Mouse (Mus musculus) layer of hippocampus, adult 8-10 months (tissue): ENCODE measurements around the gene Frmd4a. TPM values are rescaled to one million over a fixed set of nuclear protein-coding genes. Genes with fewer than 3 reads are reported as not detected.

Experiments
- DNase-seq, 2 experiments: peaks; one replicate each; pipeline ENCODE4 v3.0.0; 2022; ENCODE audit warnings: low spot score in 2 of 2
- total RNA-seq, 4 experiments: library from RNA; stranded (reverse); gene quantifications; 2 replicates each; pipeline ENCODE4 v1.2.4; 2022

Gene Frmd4a
- total RNA-seq, 4 experiments from 2014 or later = 64.6 to 84.7 (median 74.6) TPM

DNA sequence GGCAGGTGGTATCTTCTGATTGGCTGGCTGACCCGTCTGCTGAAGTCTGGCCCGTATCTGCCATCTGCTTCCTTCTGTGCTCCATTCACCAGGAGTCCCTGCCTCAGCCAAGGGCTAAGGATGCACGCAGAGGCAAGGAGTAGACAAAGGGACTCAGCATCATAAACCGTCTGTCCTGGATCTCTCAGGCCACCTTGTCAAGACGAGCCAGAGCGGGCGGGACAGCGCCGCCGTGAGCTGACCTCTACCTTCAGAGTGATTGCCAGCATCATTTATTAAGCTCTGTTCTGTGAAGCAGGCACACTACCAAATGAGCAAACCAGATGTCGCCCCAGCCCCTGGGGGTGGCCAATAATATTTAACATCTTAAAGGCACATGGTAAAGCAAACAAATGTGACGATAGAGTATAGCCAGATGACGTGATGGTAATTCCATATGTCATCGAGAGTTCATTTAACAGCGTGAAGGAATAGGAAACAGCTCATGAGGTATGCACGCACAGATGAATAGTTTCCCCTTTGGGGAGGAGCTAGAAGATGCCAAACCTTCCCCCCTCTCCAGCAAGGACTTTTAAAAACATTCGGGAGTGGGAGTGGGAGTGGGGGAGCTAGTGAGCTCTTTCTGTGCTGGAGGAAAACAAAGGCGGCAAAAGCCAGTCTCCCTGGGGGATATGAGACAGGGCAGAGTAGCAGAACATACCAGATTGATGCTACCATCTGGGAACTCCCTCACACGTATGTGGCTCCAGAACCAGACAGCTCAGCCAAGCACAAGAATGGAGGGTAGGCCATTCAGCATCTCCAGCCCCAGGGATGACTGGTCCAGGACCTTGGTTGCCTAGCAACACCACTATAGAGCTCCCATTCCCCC is 419.1 kb downstream of the Frmd4a start:
- peak; percentile 77 to 83 for DNase-seq

- no peak for DNase-seq
Observed at GRCm38 (mm10) chr2:4438739-4439138, 421.2 kb downstream of the Frmd4a start.

DNA sequence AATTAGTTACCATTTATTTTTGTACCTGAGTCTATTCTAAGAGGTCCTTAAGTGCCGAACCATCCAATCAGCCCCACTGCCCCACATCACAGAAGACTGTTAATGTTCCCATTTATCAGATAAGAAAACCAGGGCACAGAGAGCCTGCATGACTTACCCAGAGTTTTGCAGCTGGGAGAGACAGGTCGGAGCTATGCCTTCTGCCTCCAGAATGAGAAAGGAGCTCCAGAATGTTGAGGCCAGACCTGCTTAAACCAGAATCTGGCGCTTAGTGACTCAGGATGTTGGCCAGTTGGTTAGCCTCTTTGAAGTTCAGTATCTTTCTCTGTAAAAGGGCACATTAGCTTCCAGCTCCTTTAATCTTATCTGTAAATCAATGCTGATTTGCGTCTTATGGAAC is 422.4 kb downstream of the Frmd4a start:
- no peak for DNase-seq

DNA sequence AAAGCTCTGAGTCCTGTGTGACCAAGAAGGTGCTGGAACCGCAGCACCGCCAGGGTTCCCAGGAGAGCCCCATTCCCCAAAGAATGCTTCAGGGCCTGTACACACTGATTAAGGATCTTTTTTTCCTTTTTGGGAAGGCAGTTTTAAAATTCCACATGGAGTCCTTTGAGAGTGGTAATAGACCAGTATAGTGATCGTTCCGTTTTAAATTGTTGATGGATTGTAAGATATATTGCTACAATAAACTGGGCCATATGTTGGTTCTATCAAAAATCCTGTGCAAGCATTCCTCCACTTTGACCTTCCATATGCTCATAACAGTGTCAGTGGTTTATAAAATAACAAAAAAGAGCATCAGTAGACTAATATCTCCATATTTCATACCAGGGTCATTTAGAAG is 424.3 kb downstream of the Frmd4a start:
- DNase-seq = no peak

- no peak for DNase-seq
Observed at GRCm38 (mm10) chr2:4444740-4445139, 427.2 kb downstream of the Frmd4a start.

GRCm38 (mm10) chr2:4445629-4446400 is 428.3 kb downstream of the Frmd4a start:
- DNase-seq = peak in 1 of 2 experiments; percentile 33

DNA sequence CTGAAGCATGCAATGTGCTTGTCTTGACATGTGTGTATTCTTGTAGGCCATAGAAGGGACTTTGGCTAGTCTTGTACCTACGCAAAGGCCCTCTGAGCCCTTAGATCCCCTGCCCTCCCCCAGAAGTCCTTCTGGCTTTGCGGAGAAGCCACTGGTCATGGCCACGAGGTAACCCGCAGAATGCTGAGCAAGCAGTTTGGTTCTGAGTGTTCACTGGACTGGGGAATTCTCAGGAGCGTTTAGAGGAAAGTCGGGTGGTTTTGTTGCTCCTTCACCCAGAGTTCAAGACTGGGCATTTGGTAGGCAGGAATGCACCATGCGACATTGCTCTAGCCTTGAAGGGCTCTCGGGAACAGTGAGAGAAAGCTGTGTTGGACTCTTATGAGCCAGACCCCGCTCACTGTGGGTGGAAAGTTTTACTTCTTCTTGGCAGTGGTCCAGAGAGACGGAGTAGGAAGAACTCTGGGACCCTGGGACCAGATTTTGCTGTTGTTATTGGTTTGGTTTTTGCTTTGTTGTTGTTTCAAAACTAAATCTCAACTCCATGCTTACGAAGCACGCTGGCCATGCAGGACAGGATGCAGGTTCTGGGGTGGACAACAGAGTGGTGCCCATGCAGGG is 432.5 kb downstream of the Frmd4a start:
- no peak for DNase-seq

GRCm38 (mm10) chr2:4452590-4453400 is 435.3 kb downstream of the Frmd4a start:
- no peak for DNase-seq

- DNase-seq = no peak
Observed at GRCm38 (mm10) chr2:4455097-4456025, 437.8 kb downstream of the Frmd4a start.

GRCm38 (mm10) chr2:4460897-4461296 is 443.4 kb downstream of the Frmd4a start:
- no peak for DNase-seq

DNA sequence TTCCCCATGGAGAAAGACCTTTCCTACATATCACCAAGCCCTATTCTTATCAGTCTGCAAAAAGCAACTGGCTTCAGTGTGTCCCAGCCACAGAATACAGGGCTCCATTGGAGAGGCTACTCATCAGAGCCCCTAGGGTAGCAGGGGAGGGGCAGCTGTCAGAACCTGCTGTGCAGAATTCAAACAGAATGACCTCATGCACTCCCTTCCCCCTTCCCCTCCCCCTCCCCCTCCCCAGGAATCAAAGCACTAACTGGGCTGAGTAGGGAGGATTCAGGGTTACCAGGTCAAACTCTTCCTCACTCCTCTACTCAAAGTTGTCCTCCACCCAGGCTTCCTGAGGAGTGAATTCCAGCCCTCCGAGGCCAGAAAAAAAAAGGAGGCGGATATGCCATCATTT is 444.0 kb downstream of the Frmd4a start:
- DNase-seq = no peak

- no peak for DNase-seq
Observed at GRCm38 (mm10) chr2:4462480-4462879, 445.0 kb downstream of the Frmd4a start.

DNA sequence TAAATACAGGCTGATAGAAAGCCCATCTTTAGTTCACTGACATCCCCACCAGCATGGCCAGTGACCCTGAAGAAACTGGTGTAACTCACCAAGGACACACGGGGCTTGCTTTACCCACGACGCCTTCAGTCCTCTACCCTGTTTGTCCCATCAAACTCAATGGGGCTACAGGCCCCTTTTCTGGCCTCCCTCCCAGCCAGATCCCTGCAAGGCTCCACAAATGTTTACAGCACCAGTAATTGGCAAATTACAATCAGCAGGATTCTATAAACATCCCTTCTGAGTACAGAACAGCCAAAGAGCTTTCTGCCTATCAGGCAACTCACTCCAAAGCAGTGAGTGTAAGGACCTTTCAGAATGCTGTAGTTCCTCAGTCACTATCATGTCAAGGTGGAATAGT is 448.6 kb downstream of the Frmd4a start:
- DNase-seq = no peak

- DNase-seq = no peak
Observed at GRCm38 (mm10) chr2:4467314-4467713, 449.8 kb downstream of the Frmd4a start.

DNA sequence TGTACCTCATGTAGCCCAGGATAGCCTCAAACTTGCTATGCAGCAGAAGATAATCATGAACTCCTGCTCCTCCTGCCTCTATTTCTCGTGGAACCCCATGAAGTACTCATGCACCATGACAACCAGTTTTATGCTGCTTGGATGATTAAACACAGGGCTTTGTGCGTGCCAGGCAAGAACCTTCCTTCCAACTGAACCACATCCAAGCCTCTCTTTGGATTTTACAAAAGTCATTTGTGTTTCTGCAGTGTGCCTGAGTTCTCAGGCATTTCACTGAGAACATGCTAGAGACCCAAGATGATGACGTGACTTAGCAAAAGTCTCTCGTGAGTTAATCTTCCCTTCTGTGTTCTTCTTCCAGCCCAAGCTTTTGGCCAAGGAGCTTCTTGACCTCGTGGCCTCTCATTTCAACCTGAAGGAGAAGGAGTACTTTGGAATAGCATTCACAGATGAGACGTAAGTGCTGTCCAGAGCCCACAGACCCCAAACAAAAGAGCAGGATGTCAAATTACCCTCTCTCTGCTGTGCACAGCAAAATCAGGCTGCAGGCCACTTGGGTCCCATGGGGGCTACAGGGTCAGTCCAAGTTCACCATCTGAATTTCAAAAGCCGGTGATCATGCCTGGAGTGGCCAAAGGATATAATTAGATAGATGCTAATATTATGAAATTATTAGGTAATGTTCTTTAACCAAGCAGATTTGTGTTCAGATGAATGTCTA is 455.4 kb downstream of the Frmd4a start:
- no peak for DNase-seq

- no peak for DNase-seq
Observed at GRCm38 (mm10) chr2:4473866-4474538, 456.5 kb downstream of the Frmd4a start.

DNA sequence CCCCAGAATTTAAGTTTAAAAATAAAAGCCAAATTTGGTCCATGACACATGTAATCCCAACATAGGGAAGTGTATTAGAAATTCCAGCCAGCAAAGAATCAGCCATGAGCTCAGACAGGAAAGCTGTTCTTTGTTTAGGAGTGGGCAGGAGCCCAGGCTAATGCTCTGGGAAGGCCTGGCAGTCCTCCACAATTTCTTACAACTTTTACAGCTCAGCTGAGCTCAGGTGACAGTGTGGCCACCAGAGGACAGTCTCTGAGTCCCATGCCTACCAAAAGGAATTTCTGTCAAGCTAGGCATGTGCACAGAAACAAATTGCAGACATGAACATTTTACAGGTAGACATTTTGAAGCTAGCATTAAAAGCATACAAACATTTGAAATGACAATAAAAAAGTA is 457.0 kb downstream of the Frmd4a start:
- no peak for DNase-seq

DNA sequence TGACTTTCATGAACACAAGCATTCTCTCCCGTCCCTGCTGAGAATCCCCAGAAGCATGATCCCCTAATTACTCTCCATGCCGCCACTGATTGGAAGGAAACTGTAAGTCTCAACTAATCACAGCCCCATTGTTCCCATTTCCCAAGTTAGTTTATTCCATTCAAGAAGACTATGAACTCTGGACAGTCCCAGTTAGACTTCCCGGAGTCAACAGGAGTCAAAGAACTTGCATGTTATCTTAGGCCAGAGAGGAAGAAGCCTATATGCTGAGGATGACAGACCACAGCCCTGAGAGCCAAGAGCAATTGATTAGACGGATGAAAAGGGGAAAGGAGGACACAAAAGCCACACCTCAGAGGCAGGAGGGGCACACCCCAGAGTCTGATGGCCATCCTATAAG is 458.5 kb downstream of the Frmd4a start:
- DNase-seq = no peak

DNA sequence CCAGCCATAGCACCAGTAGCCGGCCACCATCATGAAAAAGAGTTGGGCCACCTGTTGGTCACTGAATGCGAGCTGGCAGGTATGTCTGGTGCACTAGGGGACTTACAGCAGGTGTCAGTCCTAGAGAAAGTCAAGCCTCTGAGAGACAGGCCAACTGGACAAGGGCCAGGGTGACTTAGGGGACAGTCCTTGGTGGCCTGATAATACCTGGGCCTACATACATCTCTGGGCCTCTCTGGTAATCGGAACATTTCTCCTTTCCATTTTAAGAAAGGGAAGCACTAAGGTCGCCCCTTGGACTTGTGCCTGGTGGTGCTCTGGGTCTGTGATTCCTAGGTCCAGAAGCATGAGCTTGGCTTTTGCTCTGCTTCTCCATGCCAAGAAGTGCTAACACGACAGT is 459.1 kb downstream of the Frmd4a start:
- DNase-seq = no peak
